Mouse (Mus musculus): ENCODE results near the gene Pigz.

Pigz gene

DNA sequence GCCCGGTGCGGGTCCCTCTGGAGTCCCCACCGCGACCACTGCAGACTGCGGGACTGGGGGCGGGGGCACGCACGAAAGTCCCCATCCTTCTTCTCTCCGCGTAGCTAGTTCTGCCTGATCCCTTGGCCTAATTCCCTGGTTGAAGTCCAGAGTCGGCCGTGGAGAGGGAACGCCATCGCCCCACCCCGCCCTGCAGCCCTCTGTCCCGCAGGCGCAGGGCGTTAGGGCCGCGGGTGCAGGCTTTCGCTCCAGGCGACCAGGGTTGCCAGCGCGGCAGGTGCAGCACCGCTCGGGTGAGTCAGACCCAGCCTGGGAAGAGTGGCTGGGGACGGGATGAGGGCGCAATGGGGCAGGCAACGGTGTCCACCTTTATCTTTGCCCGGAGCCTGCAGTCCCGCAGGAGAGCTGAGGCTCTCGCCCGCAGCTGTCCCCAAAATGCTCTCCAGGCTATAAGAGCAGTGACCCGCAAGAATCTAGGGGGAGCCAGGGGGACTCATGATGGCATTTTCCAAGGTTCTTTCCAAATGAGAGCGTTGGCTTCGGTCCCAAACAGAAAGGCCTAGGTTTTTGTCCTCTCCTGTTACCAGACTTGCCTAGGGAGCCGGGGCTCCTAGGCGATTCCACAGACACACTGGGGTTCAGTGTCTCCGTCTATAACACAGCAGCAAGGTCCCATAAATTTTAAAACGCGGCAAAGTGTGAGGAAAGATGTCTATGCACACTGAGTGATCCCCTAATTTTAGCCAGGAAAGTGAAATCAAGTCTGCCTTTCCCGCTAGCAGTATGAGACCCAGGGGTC, at the start of gene Pigz:
TSS of gene Pigz (plus strand) at position 101 of the 799 bp plus-strand sequence.
- POLR2A ChIA-PET, result interaction anchor here in 3 of 4 experiments (0.7 to 5.3 kb wide), 15 partner anchors 9 to 662 kb away, joined by 3 to 45 read pairs (median 4); partner anchors contain the start of gene Rnf168 (in 1 of the 3)
- CTCF ChIA-PET, result interaction anchor here (0.6 to 5.7 kb wide), 14 partner anchors 10 to 206 kb away, joined by 3 to 77 read pairs (median 6); no protein-coding TSS in a partner anchor

GRCm38 (mm10) chr16:31883902-31884301, 49.7 kb upstream of the Pigz start:
- ChIA-PET POLR2A (interaction anchor here in 3 of 4 experiments (0.7 to 2.0 kb wide), 11 partner anchors 9 to 88 kb away, joined by 3 to 8 read pairs (median 3); no protein-coding TSS in a partner anchor), CTCF (interaction anchor here in 2 of 4 experiments (1.1 to 4.8 kb wide), 5 partner anchors 21 to 35 kb away, joined by 3 to 20 read pairs (median 7); no protein-coding TSS in a partner anchor)

GRCm38 (mm10) chr16:31890907-31891306, 42.7 kb upstream of the Pigz start:
- ChIA-PET CTCF (interaction anchor here (0.6 to 6.1 kb wide), 15 partner anchors 12 to 433 kb away, joined by 3 to 57 read pairs (median 4); partner anchors contain the start of gene Meltf (in 2 of the 4)), POLR2A (interaction anchor here (0.6 to 2.2 kb wide), 22 partner anchors 8 to 811 kb away, joined by 3 to 10 read pairs (median 4); partner anchors contain the start of genes Meltf (in 2 of the 4) and Senp5 (in 1 of the 4))

GRCm38 (mm10) chr16:31893396-31894141, 40.1 kb upstream of the Pigz start:
- CTCF ChIA-PET, result interaction anchor here in 3 of 4 experiments (0.6 to 6.1 kb wide), 9 partner anchors 11 to 50 kb away, joined by 3 to 57 read pairs (median 6); partner anchors contain the start of gene Meltf (in 2 of the 3)
- POLR2A ChIA-PET, result interaction anchor here in 3 of 4 experiments (0.6 to 2.2 kb wide), 18 partner anchors 9 to 440 kb away, joined by 3 to 8 read pairs (median 4); partner anchors contain the start of genes Meltf (in 2 of the 3) and Senp5 (in 1 of the 3)

- ChIA-PET POLR2A (interaction anchor here in 3 of 4 experiments (0.5 to 1.8 kb wide), 15 partner anchors 8 to 435 kb away, joined by 3 to 8 read pairs (median 4); partner anchors contain the start of gene Senp5 (in 1 of the 3)), CTCF (interaction anchor here (0.5 to 1.6 kb wide), 12 partner anchors 8 to 334 kb away, joined by 3 to 31 read pairs (median 5); partner anchors contain the start of gene Meltf (in 2 of the 4))
Measured at GRCm38 (mm10) chr16:31896971-31897774, 36.5 kb upstream of the Pigz start.

- ChIA-PET POLR2A (interaction anchor here in 1 of 4 experiments (0.5 to 1.9 kb wide), 7 partner anchors 8 to 1491 kb away, joined by 3 to 8 read pairs (median 3); partner anchors contain the start of gene Senp5), CTCF (interaction anchor here in 1 of 4 experiments (1.2 kb wide), 1 partner anchor 20 kb away, joined by 5 read pairs; no protein-coding TSS in a partner anchor)
Measured at GRCm38 (mm10) chr16:31898546-31899326, 34.9 kb upstream of the Pigz start.

DNA sequence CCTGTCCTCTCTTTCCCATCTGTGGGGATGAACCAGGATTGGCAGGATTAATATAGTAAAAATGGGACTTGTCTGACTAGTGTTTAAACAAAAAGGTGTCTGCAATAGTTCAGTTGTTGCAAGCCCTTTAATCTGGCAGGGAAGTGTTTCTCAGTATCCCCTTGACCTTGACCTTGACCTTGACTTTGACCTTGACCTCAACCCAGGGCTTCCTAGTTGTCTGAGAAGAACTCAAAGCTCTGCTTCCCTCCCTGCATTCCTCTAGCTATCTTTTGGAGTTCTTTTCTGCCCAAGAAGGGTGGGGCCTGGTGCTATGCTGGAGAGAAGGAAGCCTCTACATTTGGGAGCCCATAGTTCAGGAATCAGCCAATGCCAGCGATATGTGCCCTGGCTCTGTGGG, 31.8 kb upstream of the Pigz start:
- ChIA-PET CTCF (interaction anchor here in 2 of 4 experiments (0.5 to 1.2 kb wide), 4 partner anchors 12 to 94 kb away, joined by 3 to 4 read pairs (median 3); no protein-coding TSS in a partner anchor), POLR2A (interaction anchor here in 3 of 4 experiments (0.5 to 1.7 kb wide), 4 partner anchors 12 to 398 kb away, joined by 3 read pairs; no protein-coding TSS in a partner anchor)

DNA sequence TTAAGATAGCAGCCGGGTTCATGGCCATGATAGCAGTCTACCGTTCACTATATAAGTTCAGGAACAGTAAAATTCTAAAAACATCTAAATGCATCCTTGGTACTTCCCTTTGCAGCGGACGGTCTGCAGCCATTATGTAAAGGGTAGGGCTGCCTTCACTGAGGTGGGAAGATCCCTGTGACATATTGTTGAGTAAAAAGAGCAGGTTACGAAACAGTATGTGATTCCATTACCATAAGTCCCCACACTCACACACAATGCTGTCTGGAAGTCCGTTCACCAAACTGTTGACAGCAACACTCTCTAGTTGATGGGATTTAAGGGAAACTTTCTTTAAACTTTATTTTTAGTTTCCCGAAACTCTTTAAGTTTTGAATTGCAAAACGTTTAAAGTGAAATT, 30.4 kb upstream of the Pigz start:
- CTCF ChIA-PET, result interaction anchor here in 1 of 4 experiments (1.1 kb wide), 1 partner anchor 15 kb away, joined by 3 read pairs; no protein-coding TSS in a partner anchor
- POLR2A ChIA-PET, result interaction anchor here in 2 of 4 experiments (0.6 to 1.7 kb wide), 2 partner anchors 15 to 339 kb away, joined by 3 read pairs; no protein-coding TSS in a partner anchor

- ChIA-PET CTCF (interaction anchor here (0.5 to 4.3 kb wide), 68 partner anchors 8 to 941 kb away, joined by 3 to 57 read pairs (median 4); partner anchors contain the start of genes Meltf (in 3 of the 4) and Pigz (in 2 of the 4)), POLR2A (interaction anchor here (0.6 to 2.2 kb wide), 19 partner anchors 8 to 634 kb away, joined by 3 to 10 read pairs (median 3); partner anchors contain the start of gene Meltf (in 3 of the 4))
Measured at GRCm38 (mm10) chr16:31905331-31905730, 28.3 kb upstream of the Pigz start.

GRCm38 (mm10) chr16:31905891-31906825, 27.5 kb upstream of the Pigz start:
- ChIA-PET CTCF (interaction anchor here (0.5 to 4.3 kb wide), 77 partner anchors 9 to 942 kb away, joined by 3 to 57 read pairs (median 4); partner anchors contain the start of genes Meltf (in 3 of the 4) and Pigz (in 2 of the 4)), POLR2A (interaction anchor here (0.6 to 3.2 kb wide), 26 partner anchors 8 to 665 kb away, joined by 3 to 10 read pairs (median 3); partner anchors contain the start of genes Meltf (in 3 of the 4) and Ubxn7 (in 1 of the 4))

- ChIA-PET POLR2A (interaction anchor here in 3 of 4 experiments (0.6 to 3.2 kb wide), 14 partner anchors 8 to 666 kb away, joined by 3 to 8 read pairs (median 3); partner anchors contain the start of genes Meltf (in 1 of the 3) and Ubxn7 (in 1 of the 3)), CTCF (interaction anchor here in 3 of 4 experiments (0.6 to 4.3 kb wide), 18 partner anchors 10 to 463 kb away, joined by 3 to 57 read pairs (median 6); partner anchors contain the start of genes Meltf (in 1 of the 3) and Pigz (in 1 of the 3))
Measured at GRCm38 (mm10) chr16:31906896-31907295, 26.8 kb upstream of the Pigz start.

- ChIA-PET POLR2A (interaction anchor here in 3 of 4 experiments (0.6 to 3.2 kb wide), 10 partner anchors 16 to 1778 kb away, joined by 3 to 8 read pairs (median 4); partner anchors contain the start of gene Dlg1 (in 1 of the 3)), CTCF (interaction anchor here (0.5 to 2.6 kb wide), 7 partner anchors 9 to 245 kb away, joined by 3 to 8 read pairs (median 5); partner anchors contain the start of genes Dlg1 (in 1 of the 4) and Meltf (in 1 of the 4))
Measured at GRCm38 (mm10) chr16:31908959-31909358, 24.7 kb upstream of the Pigz start.

GRCm38 (mm10) chr16:31910281-31910847, 23.3 kb upstream of the Pigz start:
- ChIA-PET CTCF (interaction anchor here in 2 of 4 experiments (0.6 to 1.7 kb wide), 5 partner anchors 21 to 124 kb away, joined by 3 to 9 read pairs (median 4); partner anchors contain the start of gene Meltf (in 2 of the 2)), POLR2A (interaction anchor here in 3 of 4 experiments (0.7 to 1.6 kb wide), 7 partner anchors 11 to 282 kb away, joined by 3 to 6 read pairs (median 3); no protein-coding TSS in a partner anchor)

GRCm38 (mm10) chr16:31917776-31918175, 15.9 kb upstream of the Pigz start:
- CTCF ChIA-PET, result interaction anchor here (0.5 to 3.0 kb wide), 28 partner anchors 9 to 725 kb away, joined by 3 to 31 read pairs (median 5); partner anchors contain the start of genes Meltf (in 3 of the 4) and Pigz (in 2 of the 4)

More at GRCm38 (mm10) chr16:31917776-31918175, 15.9 kb upstream of the Pigz start:
- POLR2A ChIA-PET, result interaction anchor here in 2 of 4 experiments (1.0 to 1.6 kb wide), 9 partner anchors 11 to 733 kb away, joined by 3 to 10 read pairs (median 3); partner anchors contain the start of gene Meltf (in 1 of the 2)
